Mouse (Mus musculus) stomach, postnatal 0 days (tissue): ENCODE results near the gene Arih2.

ENCODE experiments used
- CTCF ChIP-seq: IDR thresholded peaks from 2 replicates; pipeline ENCODE4 v1.5.1; 2016; ENCODE audit warnings: antibody characterized with exemption, low read depth, mild to moderate bottlenecking, moderate library complexity
- EP300 ChIP-seq: optimal IDR thresholded peaks from 2 replicates; pipeline ENCODE3; 2016; ENCODE audit warnings: antibody characterized with exemption

DNA sequence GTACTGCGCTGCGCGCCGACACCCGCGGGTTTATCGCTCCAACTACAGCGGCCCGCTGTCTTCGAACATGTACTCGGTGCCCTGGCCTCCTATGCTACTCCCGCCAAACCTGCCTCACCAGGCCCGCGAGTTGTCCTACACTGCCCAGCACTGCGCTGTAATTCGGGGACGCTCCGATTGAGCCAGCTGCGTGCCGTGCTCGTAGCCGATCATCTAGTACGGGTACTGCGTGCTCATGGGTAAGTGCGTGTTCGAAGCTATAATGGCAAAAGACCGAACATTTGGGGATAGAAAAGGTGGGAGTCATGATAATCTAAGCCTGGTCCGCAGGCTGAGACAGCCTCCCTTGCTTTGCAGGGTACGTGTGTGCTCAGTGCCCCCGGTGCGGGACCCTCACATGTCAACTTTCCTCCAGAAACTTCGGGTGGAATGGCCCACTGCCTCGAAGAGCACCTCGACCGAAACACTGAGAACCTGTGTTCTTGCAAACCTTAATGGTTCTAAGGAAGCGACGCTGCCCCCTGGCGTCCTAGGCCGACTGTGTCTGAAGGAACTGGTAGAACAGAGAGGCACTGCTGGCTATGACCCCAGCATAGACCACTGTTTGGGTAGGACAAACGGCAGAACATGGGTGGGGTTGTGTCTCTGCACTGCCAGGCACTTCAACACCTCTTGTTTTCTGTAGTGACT, 78.8 kb downstream of the Arih2 start:
- TF ChIP-seq EP300 (no peak), CTCF (peak; percentile 80)
